Mouse (Mus musculus): Measurements from ENCODE around the gene Slc24a3. TPM values are rescaled to one million over a fixed set of nuclear protein-coding genes. Genes with fewer than 3 reads are reported as not detected.
A peak's percentile ranks its signal among the peaks of the same experiment; 100 is the strongest.

Slc24a3 gene
- total RNA-seq (2021) = 1 to 10 TPM; 3.0 to 4.6 TPM

GRCm38 (mm10) chr2:145167664-145168360, at the start of gene Slc24a3:
Gene Slc24a3 (plus strand): TSS chr2:145167754.
- peak; percentile 84 for DNase-seq

GRCm38 (mm10) chr2:145117762-145118161, 49.8 kb upstream of the Slc24a3 start:
- no peak for DNase-seq

GRCm38 (mm10) chr2:145127747-145128146, 39.8 kb upstream of the Slc24a3 start:
- DNase-seq = no peak

GRCm38 (mm10) chr2:145136625-145137291, 30.8 kb upstream of the Slc24a3 start:
- DNase-seq = no peak

DNA sequence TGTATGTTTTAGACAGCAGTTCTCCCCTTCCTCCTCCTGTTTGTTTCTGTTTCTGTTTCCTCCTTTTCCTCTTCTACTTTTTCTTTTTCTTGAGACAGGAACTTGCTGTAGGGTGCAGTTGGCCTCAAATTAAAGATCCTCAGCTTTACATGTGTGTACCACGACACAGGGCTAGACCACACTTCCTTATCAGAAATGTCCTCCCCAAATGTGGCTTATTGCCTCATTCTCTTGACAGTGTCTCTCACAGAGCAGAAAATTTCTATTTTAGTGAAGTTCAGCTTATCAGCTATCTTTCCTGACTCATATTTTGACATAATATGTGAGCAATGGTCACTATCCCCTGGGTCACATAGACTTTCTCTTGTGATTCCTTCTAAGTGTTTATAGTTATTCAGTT, 17.1 kb upstream of the Slc24a3 start:
- DNase-seq = no peak

GRCm38 (mm10) chr2:145150821-145151220, 16.7 kb upstream of the Slc24a3 start:
- DNase-seq = no peak

GRCm38 (mm10) chr2:145152281-145152680, 15.3 kb upstream of the Slc24a3 start:
- no peak for DNase-seq

DNA sequence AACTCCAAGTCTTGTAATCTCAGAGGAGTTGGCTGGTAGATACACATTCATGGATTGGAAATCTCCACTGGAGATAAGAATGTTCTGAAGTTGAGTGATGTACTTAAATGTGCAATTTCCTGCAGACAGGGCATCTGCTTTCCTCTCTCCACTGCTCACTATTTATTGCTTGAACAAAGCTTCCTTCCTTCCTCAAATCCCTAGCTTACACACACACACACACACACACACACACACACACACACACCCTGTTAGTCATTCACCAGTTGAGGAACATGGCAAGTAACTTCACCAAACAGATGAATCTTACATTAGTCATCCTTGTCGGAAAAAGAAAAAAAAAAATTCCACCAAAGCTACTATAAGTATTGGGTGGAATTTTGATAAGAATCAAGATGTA, 8.6 kb upstream of the Slc24a3 start:
- DNase-seq = no peak

DNA sequence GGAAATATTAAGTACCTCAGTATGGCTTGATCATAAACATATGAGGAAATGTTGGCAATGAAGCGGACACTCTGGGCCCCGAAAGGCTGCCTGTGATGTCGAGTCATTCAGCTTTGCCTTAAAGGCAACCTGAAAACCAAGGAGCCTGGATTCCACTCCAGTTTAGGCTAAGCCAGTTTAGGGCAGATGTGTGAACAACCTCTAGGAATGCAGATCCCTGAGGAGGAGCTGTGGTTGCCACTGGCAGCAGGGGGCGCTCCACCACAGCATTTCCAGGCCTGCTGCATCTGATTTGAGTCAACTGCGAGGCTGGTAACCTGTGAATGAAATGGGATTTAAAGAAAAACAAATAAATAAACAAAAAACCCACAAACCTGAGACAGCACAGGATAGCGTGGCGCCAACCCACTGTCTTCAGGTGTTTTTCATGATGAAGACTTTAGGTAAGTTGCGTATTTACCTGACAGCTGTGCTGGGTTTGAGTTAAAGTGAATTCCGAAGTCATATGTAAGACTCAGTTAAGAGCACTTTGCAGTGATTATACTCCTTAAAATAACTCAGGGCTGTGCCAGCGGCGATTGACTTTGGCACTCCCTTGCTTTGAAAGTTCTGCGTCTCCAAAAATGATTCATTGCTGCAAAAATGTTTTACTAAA, 6.4 kb upstream of the Slc24a3 start:
- DNase-seq = peak; percentile 90

DNA sequence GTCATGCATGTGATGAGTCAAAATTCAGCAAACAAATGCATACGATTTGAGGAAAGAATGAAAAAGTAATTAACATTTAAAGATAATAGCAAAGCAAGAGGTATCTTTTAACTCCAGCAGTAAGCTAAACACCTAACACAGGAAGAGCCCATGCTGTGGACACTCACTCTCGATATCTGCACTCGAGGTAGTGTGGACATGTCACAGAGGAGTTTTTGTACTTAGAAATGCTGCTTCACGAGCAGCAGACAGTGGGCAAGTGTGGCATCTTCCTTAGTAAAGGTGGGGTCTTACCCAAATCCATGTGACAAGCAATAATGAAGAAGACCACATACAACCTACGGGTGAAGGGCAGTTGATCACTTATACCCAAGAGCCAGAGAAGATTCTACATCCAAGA, 3.5 kb upstream of the Slc24a3 start:
- no peak for DNase-seq

GRCm38 (mm10) chr2:145164562-145164961, 3.0 kb upstream of the Slc24a3 start:
- no peak for DNase-seq

DNA sequence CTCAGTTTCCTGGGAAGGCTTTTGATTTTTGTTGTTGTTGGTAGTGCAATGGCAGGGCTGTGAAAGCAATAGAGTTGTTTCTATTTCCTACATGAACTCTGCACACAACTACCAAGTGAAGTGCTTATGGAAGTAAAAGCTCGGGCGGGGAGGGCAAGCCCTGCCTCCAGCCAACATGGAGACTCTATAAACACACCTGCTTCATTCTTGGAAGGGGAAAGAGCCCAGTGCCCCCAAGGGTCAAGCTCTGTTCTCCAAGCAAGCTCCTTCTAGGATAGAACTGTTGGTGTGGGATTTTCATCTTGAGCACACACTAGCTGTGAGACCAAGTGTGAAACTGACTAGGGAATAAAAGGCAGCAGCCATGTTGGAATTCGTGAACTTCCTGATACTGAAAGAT, 2.5 kb upstream of the Slc24a3 start:
- no peak for DNase-seq

GRCm38 (mm10) chr2:145165854-145166253, 1.7 kb upstream of the Slc24a3 start:
- no peak for DNase-seq

DNA sequence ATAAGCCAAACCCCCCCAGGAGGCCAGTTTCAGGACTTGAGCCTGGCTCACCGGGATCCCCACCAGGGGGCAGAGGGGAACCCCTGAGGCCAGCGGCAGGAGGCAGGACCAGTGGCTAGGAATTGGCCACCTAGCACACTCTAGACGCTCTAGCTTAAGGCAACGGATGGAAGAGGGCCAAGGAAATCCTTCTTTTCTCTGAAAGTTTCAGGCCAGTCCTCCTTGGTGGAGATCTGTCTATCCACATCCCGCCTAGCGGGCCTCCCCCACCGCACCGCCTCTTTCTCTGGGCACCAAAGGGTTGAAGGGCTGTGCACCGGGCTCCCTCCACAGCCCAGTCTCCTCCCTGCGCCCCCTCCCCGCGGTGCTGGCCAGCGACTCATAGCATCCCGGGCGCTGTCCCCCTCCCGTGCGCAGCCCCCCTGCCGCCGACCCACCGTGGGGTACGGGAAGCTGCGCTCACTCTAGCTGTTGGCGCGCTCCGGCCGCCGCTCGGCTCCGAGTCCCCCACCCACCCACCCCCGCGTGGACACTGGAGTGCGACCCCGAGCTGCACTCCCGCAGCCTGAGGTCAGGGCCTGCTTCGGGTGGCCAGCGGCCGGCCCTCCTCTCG, 397 bp upstream of the Slc24a3 start:
- DNase-seq = peak; percentile 83

- DNase-seq = no peak
These were observed 934 bp downstream of the Slc24a3 start for GRCm38 (mm10) chr2:145168405-145168971.

DNA sequence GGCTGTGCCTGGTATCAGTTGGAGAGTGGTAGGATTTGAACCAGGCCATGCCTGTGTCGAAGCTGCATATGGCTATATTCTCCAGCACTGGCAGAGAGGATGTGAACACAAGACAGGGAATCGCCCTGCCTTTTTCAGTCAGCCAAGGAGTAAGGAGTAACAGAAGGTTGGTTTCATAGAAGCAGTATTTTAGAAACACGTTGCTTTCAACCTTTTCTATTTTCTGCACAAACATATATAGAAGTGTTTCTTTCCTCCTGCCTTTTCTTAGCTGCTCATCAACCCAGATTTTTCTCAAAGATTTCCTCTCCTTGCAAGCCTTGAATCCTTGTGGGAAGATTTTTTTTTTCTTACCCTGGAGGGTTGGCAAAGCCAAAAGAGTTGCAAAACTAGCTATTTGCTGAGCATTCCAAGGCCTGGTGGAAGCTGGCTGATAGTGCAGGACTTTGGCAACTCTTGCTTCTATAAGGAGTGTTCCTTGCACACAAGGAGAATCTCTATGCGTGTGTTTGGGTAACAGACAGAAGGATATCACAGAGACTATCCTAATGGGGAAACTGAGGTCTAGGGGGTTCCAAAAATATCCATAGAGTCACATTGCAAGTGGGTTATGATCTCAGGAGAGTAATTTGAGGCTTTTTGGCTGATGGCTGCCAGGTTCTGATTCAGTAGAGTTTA, 5.6 kb downstream of the Slc24a3 start:
- no peak for DNase-seq

DNA sequence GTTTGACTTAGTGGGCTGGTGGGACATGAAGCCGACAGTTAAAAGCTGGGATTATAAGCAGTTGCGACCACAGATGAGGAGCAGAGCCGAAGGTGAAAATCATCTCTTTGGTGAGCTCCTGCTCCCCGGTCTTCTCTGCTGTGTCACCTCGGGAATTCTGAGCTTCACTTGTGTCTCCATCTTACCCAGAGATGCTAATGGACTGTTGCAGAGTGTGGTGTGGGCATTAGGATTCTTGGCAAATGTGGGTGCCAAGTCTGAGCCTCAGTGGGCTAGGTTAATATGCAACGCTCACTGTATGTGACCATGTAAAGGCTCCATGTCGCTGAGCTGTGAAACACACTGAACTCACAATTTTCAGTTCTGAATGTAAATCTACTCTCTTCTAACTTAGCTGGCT, 7.5 kb downstream of the Slc24a3 start:
- DNase-seq = no peak

DNA sequence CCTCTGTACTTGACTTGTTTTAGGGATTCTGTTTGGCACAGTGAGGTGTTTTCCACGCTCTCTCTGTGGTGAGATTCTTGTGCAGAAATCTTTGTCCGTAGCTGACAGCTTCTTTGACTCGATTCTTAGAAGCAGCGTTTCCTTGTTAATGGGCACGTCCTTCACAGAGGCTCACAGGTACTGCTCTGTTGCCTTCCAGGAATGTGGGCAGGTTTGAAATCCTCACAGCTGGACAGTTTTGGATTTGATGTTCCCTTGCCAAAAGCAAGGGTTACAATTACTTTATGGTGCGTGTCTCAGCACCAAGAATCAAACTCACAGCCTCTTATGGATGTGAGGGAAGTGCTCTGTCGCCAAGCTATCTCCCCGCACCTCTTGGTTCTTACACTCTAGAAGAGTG, 14.9 kb downstream of the Slc24a3 start:
- DNase-seq = no peak

- DNase-seq = no peak
These were observed 21.3 kb downstream of the Slc24a3 start for GRCm38 (mm10) chr2:145188828-145189227.

DNA sequence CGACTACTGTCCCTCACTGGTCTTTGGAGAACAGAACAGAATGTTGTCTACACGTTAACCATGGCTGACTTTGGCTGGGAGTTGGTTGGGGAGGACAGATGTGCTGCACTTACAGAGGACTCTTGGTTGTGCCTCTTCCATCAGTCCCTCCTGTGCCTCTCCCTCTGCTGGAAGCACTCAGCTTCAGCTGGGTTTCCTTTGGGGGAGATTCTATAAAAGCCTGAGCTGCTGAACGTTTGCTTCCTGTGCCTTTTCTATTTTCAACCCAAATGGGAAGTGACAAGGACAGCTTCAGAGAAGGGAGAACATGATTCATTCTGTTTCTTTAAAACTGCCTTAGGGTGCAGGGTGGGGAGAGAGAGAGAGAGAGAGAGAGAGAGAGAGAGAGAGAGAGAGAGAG, 28.5 kb downstream of the Slc24a3 start:
- DNase-seq = no peak

- DNase-seq = no peak
These were observed 29.0 kb downstream of the Slc24a3 start for GRCm38 (mm10) chr2:145196501-145197042.

GRCm38 (mm10) chr2:145197076-145197475, 29.5 kb downstream of the Slc24a3 start:
- no peak for DNase-seq

Data from heart, postnatal 4 days (tissue).